Mouse (Mus musculus) lung, postnatal 0 days (tissue): ENCODE measurements around the gene Ccdc187.

Source experiments
- CTCF ChIP-seq: IDR thresholded peaks from 2 replicates; pipeline ENCODE4 v1.5.1; 2016; ENCODE audit warnings: antibody characterized with exemption, mild to moderate bottlenecking
- EP300 ChIP-seq: IDR thresholded peaks from 2 replicates; pipeline ENCODE4 v1.6.1; 2016; ENCODE audit warnings: antibody characterized with exemption, mild to moderate bottlenecking, control low read depth

GRCm38 (mm10) chr2:26319109-26319508 is 24.8 kb upstream of the Ccdc187 start:
- TF ChIP-seq CTCF (no peak), EP300 (no peak)
